Mouse (Mus musculus) gastrocnemius, postnatal 14 days (tissue): ENCODE data around the gene Ncoa3. TPM values are rescaled to one million over a fixed set of nuclear protein-coding genes. Genes with fewer than 3 reads are reported as not detected.

Source experiments
- DNase-seq: peaks from one replicate; pipeline ENCODE4 v3.0.0; 2021; ENCODE audit warnings: mixed read lengths
- intact Hi-C: fragments of 180-260 bp; cut with DNase I; formaldehyde crosslinking; loops from one replicate; pipeline ENCODE4 v1.15.1; 2025; ENCODE audit warnings: low total_unique reads
- total RNA-seq, 2 experiments: library from RNA; stranded (reverse); gene quantifications; 2 replicates each; pipeline ENCODE4 v1.2.3; 2021

The Ncoa3 gene
- total RNA-seq, 2 experiments from 2014 or later, result 11.1 to 13.9 TPM

- no peak for DNase-seq
- intact Hi-C loops, result no loop called here
Measured at GRCm38 (mm10) chr2:166086457-166087233, 94.2 kb downstream of the Ncoa3 start.

DNA sequence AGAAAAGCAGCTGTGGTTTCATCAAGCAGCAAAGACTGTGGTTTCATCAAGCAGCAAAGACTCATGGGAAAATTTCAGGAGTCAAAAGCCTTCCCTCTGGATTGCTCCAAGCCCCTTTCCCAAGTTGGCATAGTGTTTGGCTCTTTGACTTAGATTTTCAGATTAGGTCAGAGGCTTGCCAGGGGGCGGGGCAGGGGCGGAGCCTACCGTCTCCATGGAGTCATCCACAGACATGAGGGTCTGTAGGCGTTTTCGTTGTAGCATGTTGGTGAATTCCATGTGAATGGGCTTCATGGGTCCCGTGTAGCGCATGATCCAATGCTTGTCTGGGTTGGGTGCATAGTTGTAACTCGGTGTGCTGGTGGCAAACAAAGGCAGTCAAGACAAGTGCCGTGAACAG lies 96.6 kb downstream of the Ncoa3 start:
- DNase-seq, result no peak

DNA sequence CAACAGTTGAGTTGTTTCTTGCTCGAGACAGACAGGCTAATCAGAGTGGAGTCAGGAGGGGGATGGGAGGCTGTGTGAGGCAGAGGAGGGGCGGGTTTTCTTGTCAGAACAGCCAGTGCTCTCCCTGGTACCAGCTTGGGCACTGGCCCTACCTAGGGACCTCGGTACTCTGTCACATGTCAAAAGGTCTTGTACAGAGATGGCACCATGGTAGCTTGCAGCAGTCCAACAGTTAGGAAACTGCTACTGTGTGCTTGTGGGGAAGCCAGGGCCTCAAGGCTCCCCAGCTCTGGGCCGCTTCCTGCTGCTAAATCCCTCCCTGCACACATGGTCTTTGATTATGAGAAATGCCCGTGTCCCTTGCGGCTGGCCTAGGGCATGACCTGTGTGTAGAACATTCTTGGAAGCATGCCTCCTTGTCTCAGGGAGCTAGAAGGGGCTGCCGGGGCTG lies 97.7 kb downstream of the Ncoa3 start:
- DNase-seq, result no peak
- intact Hi-C loops, result loop anchor here (5.0 kb wide), 1 partner anchor 472 kb away; no protein-coding TSS in a partner anchor

More for the DNA sequence above, 96.6 kb downstream of the Ncoa3 start:
- intact Hi-C loops, result no loop called here

- no peak for DNase-seq
- intact Hi-C loops, result loop anchor here (5.0 kb wide), 1 partner anchor 471 kb away; no protein-coding TSS in a partner anchor
Measured at GRCm38 (mm10) chr2:166091599-166091998, 99.2 kb downstream of the Ncoa3 start.

- intact Hi-C loops, result loop anchor here (5.0 kb wide), 1 partner anchor 470 kb away; no protein-coding TSS in a partner anchor
- no peak for DNase-seq
Measured at GRCm38 (mm10) chr2:166092412-166092811, 100.0 kb downstream of the Ncoa3 start.

DNA sequence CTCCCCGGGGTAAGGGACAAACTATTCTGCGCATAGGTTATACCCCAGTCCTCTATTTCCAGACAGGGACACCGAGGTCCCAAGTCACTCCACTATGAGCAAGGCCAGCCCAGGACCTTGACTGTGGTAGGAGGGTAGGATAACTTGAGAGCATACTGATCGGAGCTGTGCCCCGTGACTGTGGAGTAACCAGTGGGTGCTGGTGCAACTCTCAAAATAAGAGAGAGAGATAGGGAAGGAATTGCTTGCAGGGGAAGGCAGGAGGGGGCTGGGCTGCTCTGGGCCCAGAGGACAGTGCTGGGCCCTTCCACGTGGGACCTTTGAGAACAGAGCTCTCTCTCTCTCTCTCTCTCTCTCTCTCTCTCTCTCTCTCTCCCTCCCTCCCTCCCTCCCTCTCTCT lies 103.9 kb downstream of the Ncoa3 start:
- intact Hi-C loops, result no loop called here

GRCm38 (mm10) chr2:166096834-166097233 lies 104.4 kb downstream of the Ncoa3 start:
- DNase-seq, result no peak
- intact Hi-C loops, result no loop called here

More for the DNA sequence above, 103.9 kb downstream of the Ncoa3 start:
- no peak for DNase-seq

DNA sequence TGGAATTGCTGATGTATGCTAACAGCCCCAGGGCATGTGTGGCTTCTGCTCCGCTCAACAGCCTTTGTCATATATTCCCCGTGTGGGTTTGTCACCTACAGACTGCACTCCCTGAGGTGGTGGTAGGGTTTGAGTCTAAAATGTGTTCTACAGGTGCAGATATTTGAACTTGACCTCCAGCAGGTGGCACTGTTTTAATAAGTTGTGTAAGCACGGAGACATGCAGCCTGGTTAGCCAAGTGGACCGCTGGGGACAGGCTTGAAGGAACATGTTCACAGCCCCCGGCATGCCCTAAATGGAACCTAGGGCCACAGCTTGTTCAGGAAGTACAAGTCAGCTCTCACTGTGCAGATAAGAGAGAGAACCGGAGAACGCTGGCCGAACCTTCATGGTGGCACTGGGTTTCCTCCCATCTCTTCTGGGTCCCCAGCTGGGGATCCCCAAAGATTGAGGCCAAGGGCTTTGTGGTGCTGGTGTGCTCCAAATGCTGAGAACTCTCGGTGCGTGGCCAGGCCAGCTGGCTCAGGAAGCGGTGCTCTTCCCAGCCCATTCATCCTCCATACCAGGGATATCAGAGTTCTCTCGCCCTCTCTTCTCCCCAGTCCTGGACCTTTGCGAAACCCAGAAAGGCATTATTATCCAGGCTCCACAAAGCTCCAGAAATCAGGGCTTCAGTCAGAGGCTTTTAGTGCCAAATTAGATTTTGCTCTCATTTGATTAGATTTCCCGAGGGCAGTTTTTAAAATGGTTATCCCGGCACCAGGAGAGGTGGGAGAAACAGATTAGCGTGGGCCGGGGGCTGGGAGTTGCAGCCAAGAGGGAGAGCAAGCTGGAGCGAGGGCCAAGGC lies 105.2 kb downstream of the Ncoa3 start:
- intact Hi-C loops, result no loop called here
- DNase-seq, result no peak

GRCm38 (mm10) chr2:166098292-166098933 lies 106.0 kb downstream of the Ncoa3 start:
- intact Hi-C loops, result no loop called here
- DNase-seq, result no peak

GRCm38 (mm10) chr2:166100309-166101262 lies 108.2 kb downstream of the Ncoa3 start:
- intact Hi-C loops, result loop anchor here (10.0 kb wide), 1 partner anchor 344 kb away; no protein-coding TSS in a partner anchor
- no peak for DNase-seq

DNA sequence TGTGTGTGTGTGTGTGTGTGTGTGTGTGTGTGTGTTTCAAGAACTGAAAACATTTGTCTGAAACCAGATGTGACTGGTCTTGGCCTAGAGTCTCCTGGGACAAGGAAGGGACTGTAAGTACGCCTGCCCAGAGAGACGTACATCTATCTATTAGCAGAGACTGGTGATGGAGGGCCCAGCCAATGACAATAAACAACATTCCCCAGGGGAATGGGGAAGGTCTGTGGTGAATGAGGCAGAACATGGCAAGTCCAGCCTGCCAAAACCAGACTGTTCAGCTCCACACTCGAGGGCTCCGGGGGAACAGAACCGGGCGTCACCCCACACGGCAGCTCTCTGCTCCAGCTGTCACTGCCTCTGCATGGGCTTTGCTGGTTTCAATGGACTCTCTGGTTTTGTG lies 110.5 kb downstream of the Ncoa3 start:
- intact Hi-C loops, result loop anchor here (10.0 kb wide), 1 partner anchor 342 kb away; no protein-coding TSS in a partner anchor
- no peak for DNase-seq

- intact Hi-C loops, result loop anchor here (5.0 to 10.0 kb wide), 2 partner anchors 339 to 456 kb away; no protein-coding TSS in a partner anchor
Measured at GRCm38 (mm10) chr2:166105911-166106310, 113.5 kb downstream of the Ncoa3 start.

GRCm38 (mm10) chr2:166106631-166107030 lies 114.2 kb downstream of the Ncoa3 start:
- intact Hi-C loops, result loop anchor here (5.0 to 10.0 kb wide), 2 partner anchors 338 to 456 kb away; no protein-coding TSS in a partner anchor
- no peak for DNase-seq

More at GRCm38 (mm10) chr2:166105911-166106310, 113.5 kb downstream of the Ncoa3 start:
- DNase-seq, result no peak

DNA sequence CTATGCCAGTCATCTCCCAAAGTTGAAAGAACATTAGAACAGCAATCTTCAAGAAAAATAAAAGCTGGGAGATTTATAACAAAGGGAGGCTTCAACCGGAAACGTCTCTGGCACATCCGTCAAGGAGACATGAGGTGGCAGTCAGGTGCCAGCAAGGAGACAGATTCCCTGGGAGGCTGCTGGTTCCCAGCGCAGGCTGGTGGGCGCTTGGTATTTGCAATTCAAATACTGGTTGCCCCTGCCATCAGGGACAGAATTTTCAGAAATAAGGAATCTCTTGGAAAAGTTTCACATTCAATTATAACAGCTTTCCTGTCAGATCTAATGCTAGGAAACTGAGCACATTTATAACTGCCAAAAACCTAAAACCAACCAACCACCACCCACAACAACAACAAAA lies 115.5 kb downstream of the Ncoa3 start:
- intact Hi-C loops, result loop anchor here (5.0 to 10.0 kb wide), 2 partner anchors 337 to 454 kb away; no protein-coding TSS in a partner anchor
- DNase-seq, result no peak

DNA sequence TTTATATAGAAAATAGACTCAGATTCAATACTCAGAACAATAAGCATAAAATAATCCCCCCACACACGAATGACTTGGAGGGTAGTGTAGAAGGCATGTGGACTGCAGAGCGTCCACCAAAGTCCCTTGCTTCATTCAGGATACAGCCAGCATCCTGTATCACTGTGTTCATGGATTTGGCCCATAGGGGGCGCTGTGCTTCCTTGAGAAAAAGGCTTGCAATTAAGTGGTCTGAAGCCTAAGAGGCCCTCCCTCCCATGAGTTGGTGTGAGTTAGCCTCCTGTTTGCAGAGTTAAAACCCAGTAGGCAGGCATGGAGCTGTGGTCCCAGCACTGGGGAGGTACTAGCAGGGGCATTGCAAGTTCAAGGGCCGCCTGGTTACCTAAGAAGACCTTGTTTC lies 115.9 kb downstream of the Ncoa3 start:
- DNase-seq, result peak; percentile 84
- intact Hi-C loops, result loop anchor here (5.0 to 10.0 kb wide), 2 partner anchors 336 to 454 kb away; no protein-coding TSS in a partner anchor

- intact Hi-C loops, result no loop called here
- DNase-seq, result no peak
Measured at GRCm38 (mm10) chr2:166110764-166111163, 118.3 kb downstream of the Ncoa3 start.

GRCm38 (mm10) chr2:166111238-166111637 lies 118.8 kb downstream of the Ncoa3 start:
- intact Hi-C loops, result no loop called here
- DNase-seq, result no peak

DNA sequence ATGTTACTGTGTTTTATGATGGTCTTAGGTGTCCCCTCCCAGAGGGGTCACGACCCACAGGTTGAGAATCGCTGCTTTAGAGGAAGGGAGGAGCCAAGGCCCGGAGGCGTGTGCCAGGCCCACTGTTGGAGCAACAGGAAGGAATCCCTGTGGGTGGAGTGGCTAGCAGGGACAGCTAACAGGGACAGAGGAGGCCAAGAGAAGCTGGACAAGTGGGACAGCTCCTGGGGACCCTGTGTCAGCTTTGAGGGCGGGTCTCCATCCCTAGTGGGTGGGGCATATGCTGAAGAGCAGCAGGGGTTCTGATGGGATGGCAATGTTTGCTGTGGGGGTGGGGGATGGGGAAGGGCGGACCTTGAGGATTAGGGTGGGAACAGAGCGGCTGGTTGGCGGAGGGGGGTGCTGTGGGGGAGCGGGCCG lies 119.4 kb downstream of the Ncoa3 start:
- intact Hi-C loops, result no loop called here
- DNase-seq, result no peak
